Mouse (Mus musculus) lung, postnatal 4 days (tissue): Measurements from ENCODE around the gene Mvk.
A peak's percentile ranks its signal among the peaks of the same experiment; 100 is the strongest.

Source experiments
- DNase-seq, 2 experiments: peaks; one replicate each; pipeline ENCODE4 v3.0.0; 2021

Mvk gene

DNA sequence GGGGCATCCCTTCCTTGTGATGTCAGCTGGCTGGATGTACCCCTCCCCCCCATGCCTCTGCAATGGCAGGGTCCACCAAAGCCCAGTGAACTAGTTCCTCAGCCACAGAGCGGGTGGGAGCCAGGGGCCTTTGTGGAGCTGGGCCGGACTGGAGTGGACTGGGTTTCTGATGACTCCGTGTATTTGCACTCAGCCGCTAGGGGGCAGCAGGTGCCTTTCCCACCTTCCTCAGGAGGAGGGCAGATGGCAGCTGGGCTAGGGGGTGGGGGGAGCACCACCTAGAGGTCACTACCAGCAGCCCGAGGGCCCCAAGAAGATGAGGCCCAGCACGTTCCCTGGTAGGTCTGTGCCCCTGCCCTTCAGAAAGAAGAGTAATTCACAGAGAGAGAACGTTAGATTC is 17.2 kb downstream of the Mvk start:
- DNase-seq = peak; percentile 85 to 89

DNA sequence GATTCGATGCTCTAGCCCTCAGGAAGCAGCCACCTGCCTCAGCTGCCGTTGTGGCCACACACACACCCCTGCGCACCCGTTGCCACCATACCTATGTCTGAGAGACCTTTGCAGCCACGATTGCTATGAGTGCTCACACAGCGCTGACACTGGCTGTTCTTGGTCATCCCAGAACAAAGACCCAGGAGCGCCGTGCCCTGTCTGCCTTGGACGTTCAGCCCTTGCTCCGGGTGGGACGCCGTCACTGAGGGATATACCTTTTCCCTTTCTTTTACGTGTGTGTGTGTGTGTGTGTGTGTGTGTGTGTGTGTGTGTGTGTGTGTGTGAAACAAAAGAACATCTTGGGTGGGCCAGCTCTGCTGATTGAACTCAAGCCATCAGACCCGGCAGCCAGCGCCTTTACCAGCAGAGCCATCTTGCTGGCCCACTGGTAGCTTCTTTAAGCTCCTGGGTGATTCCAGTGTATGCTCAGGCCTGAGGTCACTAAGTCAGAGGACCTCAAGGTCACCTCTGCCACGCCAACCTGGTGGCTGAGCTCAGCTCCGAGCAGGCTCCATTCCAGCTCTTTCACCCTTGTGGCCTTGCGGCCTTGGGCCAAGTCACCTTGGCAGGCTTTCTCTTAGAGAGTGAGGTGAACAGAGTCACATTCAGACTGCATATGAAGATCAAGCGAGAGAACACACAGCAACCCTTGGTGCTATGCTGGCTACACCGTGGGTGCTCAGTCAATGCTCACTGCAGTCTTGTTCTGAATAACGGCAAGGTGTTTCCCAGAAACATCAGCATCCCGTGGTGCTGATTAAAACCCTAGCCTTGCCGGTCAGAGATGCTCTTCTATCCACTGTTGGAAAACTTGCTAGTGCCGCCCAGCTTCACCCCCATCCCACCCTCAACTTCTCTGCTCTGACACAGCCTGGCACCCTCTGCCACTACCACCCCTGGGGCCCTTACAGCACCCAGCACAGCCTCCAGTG is 18.3 kb downstream of the Mvk start:
- no peak for DNase-seq

DNA sequence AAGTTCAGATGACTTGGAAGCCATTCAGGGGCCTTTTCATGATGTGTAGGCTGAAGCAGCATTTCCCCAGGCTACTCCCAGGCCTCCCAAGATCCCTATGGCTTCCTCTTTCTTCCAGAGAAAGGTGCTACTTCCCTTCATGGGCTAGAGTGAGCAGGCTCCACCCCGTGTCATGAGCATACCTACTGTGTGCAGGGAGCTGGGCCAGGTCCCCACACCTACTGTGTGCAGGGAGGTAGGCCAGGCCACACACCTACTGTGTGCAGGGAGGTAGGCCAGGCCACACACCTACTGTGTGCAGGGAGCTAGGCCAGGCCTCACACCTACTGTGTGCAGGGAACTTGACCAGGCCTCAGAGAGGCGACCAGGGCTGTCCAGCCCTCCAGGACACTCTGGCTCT is 20.5 kb downstream of the Mvk start:
- DNase-seq = no peak

DNA sequence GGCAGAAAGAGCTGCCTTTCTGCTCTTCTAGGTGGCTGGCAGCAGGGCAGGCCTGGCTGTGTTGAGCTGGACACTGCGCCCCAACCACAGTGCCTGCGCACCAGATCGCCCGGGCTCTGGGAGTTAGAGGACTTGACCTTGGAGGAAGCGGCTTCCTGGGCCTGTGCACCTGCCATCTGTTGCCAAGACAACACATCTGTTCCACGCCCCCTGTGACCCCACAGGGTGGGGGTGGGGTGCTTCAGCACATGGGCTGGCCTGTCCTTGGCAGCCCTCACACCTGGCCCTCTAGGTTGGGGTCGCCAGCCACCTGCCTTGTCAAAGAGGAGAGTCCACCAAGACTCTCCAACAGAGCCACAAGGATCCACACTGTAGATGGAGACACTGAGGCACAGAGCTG is 21.6 kb downstream of the Mvk start:
- no peak for DNase-seq

DNA sequence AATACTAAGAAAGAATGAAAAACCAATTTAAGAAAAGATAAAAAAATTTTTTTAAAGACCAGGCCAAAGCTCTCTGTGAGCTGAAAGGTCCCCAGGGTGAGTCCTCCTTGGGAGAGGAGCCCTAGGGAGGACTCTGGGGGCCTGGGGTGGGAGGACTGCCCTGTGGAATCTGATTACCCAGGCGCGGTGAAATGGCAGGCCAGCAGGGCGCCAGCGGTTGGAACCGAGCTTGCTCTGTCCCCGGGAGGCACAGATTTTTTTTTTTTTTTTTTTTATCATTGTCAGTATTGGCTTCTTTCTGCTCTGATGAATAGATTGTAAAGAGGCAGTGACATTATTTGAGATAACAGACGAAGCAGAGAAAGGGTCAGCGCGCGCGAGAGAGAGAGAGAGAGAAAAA is 22.9 kb downstream of the Mvk start:
- no peak for DNase-seq

DNA sequence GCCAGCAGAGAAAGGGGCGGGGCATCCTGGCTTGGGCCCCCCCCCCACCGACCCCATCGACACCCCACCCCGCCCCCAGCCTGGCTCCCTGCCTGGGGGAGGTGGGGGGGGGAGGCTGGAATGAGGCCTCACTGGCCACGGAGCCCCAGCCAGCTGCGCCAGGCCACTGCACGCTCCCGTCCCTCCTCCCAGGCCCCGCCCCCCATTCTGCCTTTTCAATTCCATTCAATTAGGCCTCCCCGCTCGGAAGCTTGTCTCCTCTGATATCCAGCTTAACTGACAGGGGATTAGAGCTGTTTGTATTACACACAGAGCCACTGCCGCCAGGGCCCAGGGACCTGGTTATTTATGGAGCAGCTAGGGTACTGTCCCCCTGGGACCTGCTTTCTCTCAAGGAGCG is 23.4 kb downstream of the Mvk start:
- DNase-seq = peak; percentile 74 to 87

DNA sequence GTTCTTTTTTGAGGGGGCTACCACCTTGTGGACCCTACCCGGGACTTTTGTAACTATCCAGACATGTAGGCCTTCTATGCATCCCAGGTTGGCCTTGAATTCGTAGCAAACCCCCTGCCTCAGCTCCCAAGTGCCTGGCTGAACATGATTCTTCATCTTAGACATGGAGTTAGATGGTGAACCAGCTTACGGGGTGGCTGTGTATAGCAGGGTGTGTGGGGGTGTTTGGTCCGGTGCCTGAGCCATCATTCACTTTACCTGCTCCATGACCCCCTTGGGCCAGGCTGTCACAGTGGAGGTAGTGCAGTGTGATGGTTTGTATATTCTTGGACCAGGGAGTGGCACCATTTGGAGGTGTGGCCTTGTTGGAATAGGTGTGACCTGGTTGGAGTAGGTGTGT is 23.9 kb downstream of the Mvk start:
- no peak for DNase-seq

DNA sequence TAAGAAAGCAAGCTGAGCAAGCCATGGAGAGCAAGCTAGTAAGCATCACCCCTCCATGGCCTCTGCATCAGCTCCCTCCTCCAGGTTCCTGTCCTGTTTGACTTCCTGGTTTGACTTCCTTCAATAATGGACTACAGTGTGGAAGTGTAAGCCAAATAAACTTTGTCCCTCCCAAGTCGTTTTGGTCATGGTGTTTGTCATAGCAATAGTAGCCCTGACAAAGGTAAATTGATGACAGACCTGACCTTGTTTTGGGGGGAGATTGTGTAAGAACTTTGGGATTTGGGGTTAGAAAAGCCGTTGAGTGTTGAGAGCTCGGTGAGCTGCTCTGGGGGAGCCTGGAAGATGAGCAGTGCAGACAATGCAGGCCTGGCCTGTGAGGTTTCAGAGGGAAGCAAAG is 26.3 kb downstream of the Mvk start:
- no peak for DNase-seq

DNA sequence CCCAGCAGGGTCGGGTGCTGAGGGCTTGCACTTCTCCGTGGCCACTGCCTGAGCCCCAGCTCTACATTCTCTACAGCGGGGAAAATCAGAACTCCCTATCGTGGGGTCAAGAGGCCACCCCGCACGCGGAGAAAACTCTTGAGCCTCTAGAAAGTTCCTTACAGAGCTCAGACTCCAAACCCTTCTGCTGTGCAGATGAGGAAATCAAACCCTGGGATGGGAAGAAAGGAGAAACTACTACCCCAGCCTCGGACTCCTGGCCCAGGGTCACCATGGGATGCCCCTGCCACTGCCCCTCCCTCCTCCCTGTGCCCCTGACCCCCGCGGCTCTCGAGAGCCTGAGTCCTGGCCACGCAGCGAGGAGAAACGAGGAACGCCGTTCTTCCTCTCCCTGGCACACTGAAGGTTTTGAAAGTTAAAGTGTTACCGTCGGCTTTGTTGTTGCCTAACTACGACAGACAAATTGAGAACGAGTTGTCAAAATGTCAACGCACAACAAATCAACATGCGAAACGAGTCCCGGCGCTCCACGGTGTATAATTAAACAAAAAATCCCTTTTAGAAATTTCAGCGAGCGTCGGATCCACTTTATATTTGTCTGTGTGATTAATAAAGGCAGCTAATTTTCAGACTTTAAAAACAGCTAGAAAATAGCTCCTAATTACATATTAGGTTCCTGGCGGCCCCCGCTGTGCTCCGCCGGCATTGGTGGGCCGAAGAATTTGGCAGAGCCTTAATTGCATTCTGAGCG is 30.8 kb downstream of the Mvk start:
- no peak for DNase-seq

DNA sequence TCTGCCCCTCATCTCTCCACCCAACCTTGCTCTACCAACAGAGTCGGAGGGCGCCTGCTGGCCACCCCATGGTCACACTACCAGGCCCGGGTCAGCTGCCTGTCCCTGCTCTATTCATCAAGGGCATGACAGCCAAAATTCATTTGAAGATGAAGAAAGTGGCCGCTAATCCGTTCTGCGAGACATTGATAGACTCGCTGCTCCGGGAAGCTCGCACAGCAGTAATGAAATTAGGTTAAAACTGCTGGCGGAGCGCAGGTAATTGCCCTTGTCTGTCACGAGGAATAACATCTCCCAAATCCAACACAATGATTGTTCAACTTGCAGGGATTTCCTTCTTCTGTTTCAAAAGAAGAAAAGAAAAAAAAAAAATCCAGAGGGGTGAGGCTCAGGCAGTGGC is 34.2 kb downstream of the Mvk start:
- no peak for DNase-seq

DNA sequence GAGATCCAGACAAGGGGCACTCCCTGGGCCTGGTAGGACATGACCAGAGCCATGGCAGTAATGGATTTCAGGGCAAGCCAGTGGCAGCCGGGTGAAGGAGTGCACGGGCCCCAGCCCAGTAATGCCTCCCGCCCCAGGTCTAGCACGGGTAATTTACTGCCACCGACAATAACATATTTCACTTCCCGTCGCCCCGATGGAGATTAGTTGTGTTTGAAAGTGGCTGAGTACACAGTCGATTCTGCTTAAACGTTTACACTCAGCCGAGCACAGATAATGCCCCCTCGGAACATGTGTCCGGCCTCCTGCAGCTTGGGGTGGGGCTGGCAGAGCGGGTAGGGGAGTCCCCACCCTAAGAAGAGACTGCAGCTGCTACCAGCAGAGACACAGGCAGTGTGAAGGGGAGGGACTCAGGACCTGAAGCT is 38.5 kb downstream of the Mvk start:
- DNase-seq = peak in 1 of 2 experiments; percentile 30

DNA sequence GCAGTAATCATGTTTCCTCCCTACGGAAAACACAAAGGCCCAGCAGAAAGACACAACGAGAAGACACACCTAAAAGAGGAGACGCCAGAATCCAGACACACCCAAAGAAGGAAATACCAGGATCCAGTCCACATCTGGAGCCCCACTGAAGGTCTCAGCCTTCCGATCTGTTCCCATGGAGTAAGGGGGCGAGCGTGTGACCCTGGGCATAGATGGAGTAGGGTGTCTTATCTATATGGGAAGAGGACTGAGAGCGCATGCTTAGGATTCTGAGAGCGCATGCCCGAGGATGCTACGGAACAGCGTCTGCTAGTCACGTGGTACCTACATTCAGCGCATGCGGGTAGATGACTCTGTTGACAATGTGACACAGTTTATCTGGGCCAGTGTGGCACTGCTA is 41.6 kb downstream of the Mvk start:
- no peak for DNase-seq

DNA sequence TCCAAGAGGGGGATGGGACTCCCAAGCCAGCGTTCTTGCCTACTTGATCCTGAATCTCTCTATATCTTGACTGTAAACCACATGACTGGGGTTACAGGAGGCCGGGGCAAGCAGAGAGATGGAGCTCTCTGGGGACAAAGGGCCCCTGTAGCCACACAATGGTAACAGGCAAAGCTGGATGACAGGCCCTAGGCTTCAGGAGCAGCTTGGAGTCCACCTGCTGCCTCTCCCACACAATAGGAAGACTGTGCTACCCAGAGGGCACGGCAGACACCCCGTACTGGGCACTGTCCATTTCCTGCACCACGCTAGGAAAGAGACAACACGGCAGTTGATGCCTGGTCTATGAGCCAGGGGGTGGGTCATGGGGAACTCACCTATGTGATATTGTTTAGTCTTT is 45.5 kb downstream of the Mvk start:
- no peak for DNase-seq

DNA sequence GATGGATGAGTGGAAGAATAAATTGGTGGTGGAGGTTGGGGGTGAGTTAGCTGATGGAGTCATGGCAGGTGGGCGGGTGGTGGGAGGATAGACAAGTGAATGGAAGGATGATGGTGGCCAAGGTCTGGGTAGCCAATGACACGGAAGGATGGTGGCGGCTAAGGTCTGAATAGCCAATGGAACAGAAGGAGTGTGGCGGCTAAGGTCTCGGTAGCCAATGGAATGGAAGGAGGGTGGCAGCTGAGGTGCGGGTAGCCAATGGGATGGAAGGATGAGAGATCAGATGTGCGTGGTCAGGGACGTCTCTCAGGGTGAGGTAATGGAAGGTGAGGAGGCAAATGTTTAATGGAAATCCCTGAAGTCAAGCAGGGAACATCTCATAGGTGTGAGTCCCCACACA is 46.2 kb downstream of the Mvk start:
- no peak for DNase-seq

DNA sequence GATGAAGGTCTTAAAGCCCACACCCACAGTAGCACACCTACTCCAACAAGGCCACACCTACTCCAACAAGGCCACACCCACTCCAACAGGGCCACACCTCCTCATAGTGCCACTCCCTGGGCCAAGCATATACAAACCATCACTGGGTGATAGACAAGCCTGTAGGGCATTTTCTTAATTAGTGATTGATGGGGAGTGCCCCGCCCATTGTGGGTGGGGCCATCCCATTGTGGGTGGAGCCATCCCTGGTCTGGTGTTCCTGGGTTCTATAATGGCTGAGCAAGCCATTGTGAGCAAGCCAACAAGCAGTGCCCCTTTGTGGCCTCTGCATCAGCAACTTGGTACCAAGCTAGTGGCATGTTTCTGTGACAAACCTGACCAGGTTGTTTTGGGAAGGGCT is 50.7 kb downstream of the Mvk start:
- no peak for DNase-seq

DNA sequence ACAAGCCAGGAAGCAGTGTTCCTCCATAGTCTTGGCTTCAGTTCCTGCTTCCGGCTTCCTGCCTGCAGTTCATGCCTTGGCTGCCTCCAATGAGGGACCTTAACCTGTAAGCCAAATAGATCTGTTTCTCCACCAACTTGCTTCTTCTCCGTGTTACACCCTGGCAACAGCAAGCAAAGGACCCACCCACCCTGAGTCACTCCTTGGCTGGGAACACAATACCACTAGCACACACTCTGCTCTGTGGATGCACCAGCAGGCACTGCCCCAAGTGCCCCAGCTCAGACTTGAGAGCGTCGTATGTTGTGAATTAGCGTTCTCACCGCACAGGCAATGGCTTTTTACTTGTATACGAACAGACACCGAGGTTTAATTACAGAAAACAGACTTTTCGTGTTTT is 57.2 kb downstream of the Mvk start:
- no peak for DNase-seq

DNA sequence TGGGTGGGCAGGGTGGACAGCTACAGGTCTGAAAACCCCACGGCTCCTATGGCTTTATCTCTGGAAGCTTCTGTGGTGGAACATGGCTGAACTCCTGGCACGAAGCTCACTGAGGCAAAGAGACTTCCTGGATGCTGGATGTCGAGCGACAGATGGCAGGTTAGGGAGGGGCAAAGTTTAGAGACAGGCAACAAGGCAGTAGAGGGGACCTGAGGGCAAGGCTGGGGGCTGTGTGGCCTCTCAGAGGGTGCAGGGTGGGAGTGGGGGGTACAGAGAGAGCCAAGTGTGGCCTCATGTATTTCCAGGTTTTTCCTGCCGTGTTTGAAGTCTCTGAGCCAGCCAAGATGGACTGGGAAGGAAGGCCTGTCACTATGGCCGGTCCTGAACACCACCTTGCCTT is 60.8 kb downstream of the Mvk start:
- DNase-seq = no peak

DNA sequence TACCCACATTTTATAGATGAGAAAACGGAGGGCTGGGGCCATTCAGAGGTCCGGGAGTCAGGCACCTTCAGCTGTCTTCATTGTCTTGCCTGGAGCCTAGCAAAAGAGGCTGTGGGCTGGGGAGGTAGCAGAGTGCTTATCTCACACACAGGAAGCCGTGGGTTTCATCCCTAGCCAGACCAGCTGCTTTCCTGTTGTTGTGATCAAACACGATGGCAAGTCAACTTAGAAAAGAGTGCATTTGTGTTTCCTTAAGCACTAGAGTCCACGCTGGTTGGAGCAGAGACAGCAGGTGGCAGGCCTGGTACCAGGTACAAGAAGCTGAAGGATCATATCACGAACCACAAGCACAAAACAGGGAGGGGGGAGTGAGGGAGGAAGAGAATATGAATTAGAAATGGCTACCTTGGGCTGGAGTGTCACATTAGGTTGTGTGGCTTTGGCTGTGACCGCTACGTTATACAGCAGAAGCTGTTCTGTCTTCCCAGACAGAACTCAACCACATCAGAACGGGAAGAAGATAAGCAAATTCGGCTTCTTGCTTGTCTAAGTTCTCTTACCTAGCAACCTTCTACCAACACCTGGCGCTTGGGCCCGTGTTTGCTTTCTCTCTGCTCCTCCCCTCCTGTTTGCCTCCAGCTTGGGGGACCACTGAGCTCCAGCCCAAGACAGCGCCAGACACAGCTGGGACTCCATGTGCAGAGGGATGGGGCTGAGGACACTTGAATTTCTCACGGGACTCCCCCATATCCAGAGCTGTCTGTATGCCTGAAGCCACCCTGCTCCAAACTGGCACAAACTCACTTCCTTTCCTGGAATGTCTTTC is 61.4 kb downstream of the Mvk start:
- DNase-seq = no peak

DNA sequence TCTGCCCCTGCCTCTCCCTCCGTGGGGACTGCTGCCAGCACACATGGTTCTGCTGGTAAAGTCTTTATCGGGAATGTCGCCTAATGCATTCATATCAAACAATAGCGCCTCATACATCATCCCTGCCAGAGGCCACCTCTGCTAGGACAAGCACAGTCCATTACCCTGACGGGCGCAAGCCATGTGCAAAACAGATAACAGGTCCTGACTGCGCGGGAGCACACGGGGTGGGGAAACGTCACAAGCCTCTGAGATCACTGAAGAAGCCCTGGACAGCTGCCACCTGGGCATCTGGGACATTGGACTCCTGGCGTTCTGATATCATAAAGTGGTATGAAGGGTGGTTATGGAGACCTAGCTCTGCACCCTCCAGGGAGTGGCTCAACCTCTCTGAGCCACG is 63.3 kb downstream of the Mvk start:
- DNase-seq = peak in 1 of 2 experiments; percentile 17

DNA sequence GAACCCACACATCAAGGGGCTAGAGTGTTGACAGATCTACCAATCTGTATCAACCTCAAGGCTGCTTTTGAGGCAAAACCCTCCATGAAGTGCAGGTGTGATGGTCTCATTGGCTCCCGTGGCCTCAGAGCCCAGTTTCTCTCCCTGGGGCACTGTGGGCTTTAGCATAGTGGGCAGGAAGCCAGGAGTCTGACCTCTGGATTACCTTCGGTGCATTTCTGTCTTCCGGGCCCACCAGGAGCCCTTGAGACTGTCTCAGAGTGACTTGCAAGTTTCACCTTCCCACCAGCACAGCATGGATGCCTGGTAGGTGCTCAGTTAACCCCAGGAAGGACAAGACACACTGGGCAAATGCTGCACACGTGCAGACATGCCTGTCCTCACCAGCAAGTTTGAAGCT is 63.9 kb downstream of the Mvk start:
- peak in 1 of 2 experiments; percentile 18 for DNase-seq

DNA sequence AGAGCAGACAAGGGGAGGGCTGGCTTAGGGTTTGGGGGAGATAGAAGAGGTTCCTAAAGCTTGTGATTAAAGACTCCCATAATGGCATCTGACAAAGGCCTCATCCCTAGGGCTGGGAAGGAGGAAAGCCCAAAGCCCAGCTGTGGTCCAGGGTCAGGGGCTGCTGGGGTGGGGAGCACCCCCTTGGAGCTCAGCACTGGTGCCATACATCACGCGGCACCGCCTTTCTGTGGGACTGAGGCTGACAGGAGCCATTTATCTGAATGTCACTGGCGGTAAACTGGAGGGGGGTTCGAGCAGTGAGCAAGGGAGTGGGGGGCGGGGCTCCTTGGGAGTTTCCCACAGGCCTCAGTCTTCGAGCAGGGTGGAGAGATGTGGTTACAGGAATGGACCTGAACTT is 65.4 kb downstream of the Mvk start:
- DNase-seq = peak in 1 of 2 experiments; percentile 3
